Mouse (Mus musculus) CH12F3 (cell line): ENCODE data around the gene Fam69a.
"Not testable (repeated sequence)": the region's sequence is repeated elsewhere in the genome, so short reads cannot be mapped to it uniquely, and the experiment has no call there.

Experiments used
- in situ Hi-C: fragments of 300-500 bp; cut with MboI; formaldehyde crosslinking; loops from 2 replicates; pipeline ENCODE4 v1.14.3; 2020; ENCODE audit warnings: low sequenced_read_pairs

Gene Fam69a

GRCm38 (mm10) chr5:107948899-107949298 lies 38.0 kb downstream of the Fam69a start:
- in situ Hi-C loops, result no loop called here

- in situ Hi-C loops, result no loop called here
Observed at GRCm38 (mm10) chr5:107947548-107947947, 39.3 kb downstream of the Fam69a start.

DNA sequence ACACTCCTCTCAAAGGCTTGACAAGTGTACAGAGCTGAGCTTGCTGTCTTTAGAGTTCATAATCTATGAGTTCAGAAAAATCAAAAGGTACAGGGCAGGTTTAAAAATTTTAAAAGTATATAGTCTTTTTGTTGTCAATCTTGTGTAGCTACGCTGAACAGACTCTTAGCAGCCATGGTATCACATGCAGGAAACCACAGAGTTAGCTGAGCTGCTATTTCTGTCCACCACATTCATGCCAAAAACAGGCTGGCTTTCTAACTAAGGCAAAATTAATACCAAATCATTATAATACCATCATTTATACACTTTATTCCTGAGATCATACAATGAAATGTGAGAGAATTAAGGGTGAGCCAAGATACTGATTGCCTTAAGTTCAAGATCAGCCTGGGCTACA lies 40.4 kb downstream of the Fam69a start:
- in situ Hi-C loops, result no loop called here

DNA sequence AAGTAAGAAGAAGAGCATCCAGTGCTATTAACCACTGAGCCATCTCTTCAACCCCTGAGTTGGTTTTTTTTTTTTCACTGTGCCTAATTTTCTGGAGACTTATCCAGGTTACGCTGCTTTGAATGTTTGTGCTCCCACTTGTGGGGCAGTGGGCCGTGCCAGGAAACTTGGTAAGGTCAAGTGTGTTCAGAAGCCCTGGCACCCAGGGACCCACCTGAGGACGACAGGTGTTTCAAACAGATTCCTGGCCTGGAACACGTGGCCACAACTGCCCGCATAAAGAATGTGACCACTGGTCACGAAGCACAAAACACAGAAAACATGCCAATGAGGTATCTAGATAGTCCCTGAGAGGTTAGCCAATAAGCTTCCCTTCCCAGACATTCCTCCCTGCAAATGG lies 43.4 kb downstream of the Fam69a start:
- in situ Hi-C loops, result no loop called here

GRCm38 (mm10) chr5:107942941-107943340 lies 43.9 kb downstream of the Fam69a start:
- in situ Hi-C loops, result no loop called here

GRCm38 (mm10) chr5:107941222-107941621 lies 45.7 kb downstream of the Fam69a start:
- in situ Hi-C loops, result no loop called here

DNA sequence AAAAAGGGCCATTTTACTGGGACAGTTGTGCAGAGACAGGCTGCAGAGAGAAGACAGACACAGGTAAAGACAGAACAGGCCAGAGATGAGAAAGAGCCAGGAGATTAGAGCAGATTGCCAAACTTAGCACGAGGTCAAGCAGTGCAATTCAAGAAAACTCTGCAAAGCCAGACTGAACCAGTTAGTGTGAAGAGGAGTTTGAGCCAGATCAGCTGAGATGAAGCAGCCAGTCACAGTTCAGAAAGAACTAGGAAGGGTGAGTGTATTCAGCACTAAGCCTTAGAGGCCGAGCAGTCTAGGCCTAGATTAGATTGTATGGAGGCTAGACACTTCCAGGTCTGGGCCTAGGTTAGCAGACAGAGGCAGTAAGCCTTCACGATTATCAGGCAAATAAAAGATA lies 47.2 kb downstream of the Fam69a start:
- in situ Hi-C loops, result no loop called here

DNA sequence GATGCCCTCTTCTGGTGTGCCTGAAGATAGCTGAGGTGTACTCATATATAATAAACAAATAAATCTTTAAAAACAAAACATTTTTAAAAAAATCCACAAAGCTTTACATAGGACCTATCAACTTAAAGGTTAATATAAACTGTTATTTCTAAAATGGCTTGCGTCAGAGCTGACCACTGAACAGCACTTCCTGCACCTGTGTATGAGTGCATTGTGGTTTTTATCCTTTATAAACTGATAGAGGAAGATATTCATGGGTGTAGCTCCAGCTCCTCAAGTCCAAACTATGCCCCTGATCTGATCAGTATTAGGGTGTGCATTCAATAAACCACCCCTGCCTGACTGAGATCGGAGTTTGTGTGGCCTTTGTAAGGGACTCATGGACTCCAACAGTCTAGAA lies 48.0 kb downstream of the Fam69a start:
- in situ Hi-C loops, result no loop called here

DNA sequence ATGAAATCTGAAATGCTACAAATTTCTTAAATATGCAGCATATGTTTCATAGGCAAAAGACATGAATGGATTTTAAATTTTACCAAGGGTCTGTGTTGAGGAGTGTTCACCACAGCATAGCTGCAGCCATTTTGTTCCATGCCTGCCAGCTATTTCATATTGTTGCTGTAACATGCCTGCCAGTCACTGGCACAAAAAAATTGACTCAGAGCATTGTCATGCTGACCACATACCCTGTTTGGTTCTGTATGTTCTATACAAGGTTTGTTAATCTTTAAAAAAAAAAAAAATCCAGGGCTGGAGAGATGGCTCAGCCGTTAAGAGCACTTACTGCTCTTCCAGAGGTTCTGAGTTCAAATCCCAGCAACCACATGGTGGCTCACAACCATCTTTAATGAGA lies 48.4 kb downstream of the Fam69a start:
- in situ Hi-C loops, result not testable (repeated sequence)

DNA sequence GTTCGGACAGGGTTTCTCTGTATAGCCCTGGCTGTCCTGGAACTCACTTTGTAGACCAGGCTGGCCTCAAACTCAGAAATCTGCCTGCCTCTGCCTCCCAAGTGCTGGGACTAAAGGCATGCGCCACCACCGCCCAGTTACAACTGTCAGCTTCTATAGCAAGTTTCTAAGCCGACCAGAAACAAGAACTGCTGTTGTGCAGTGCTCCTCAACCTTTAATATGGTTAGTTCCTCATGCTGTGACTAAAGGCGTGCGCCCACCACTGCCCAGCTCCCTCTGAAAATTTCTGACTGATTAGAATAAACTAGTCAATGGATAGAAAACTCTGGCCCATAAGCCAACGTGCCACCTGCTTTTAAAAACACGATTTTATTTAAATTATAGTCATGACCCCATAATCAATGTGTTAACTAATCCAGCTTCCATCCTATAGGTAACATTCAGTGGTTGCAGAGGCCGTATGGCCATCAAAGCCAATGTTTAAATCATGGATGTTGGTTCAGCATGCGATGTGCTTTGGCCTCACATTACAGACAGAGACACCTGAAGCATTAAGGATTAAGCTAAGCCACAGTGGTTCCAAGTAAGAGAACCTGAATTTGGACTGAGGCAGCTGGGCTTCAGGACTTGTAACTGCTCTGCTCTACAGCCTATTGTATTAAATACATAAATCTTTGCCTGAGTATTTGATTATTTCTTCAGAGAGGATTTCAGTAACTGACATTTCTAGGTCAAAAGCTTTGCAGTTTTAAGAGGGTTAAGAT lies 50.1 kb downstream of the Fam69a start:
- in situ Hi-C loops, result no loop called here

DNA sequence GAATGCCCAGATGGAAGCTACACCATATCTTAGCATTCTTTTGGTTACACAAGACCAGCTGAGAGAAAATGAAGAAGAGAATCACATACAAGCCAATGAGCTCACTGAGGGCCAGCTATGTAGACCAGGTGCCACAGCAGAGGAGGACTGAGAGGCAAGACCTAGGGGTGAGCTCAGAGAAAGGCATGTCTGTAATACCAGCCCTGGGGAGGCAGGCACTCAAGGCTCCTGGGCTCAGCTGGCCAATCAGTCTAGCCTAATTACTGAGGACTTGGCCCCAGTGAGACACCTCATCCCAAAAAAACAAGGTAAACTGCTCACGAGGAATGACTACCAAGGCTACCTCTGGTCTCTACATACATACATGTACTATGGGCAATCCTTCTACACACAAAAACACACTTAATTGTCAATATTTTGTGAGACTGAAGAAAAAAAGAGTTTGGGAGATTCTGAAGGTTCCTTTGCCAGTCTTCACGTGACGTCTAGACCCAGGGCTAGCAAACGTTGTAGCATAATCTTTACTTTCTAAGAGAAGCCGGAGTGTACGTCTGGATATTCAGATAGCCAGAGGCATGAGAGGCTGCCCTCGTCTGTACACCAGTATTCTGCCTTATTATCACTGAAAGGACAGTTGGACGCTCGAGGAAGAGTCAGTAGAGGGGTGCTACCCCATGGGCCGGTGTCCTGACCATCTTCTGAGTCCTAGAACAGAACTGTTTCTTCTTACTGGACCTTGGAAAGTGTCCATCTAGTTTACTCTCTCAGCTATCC lies 51.9 kb downstream of the Fam69a start:
- in situ Hi-C loops, result no loop called here

GRCm38 (mm10) chr5:107933202-107933974 lies 53.5 kb downstream of the Fam69a start:
- in situ Hi-C loops, result no loop called here

GRCm38 (mm10) chr5:107932556-107932955 lies 54.3 kb downstream of the Fam69a start:
- in situ Hi-C loops, result no loop called here

DNA sequence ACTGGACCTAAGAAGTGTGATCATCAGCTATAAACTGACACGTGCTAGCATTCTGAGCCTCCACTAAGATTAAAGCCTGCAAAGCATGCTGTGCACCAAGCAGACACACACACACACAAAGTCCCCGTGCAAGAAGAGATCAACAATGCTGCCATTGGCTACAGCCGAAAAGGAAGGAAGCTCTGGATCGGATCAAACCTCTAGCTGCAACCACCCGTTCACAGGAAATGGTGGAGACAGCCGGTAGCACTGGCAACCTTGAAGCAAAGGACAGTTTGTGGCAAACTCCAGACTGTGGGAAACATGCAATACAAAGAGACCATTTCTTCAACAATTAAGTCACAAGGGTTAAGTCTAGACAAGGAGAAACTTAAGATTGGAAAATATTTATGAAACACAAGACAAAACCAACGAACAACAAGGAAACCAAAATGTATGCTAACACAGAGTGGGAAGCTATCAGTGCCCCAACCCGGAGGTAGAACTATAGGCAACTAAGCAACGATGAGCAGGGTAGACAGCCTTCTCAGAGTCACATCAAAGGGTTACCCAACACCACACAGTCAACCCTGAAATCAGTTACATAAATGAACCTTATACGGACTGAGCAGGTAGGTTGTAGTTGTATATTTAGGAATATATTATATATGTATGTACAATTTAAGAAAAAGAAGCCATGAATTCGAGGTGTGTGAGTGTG lies 60.2 kb downstream of the Fam69a start:
- in situ Hi-C loops, result loop anchor here (10.0 kb wide), 1 partner anchor 58 kb away; the partner anchor contains the start of gene Fam69a

DNA sequence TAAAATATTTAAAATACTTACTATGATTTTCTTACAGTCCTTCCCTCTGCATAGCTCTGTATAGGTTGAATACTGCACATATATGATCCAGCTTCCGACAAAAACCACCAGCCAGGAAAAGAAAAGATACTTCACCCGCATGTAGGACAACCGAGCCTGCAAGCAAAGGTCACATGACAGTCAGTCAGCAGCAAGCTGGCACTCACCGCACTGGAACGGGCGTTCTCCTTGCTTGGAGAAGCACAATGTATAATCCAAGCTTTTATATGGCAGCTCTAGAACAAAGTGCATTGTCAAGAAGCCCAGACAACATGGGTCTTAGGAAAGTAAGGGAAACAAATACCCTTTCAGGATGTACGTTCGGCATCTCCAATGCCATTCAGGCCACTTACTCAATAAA lies 62.3 kb downstream of the Fam69a start:
- in situ Hi-C loops, result loop anchor here (10.0 kb wide), 1 partner anchor 60 kb away; the partner anchor contains the start of gene Fam69a

- in situ Hi-C loops, result loop anchor here (10.0 kb wide), 1 partner anchor 62 kb away; the partner anchor contains the start of gene Fam69a
Observed at GRCm38 (mm10) chr5:107922836-107923235, 64.0 kb downstream of the Fam69a start.

DNA sequence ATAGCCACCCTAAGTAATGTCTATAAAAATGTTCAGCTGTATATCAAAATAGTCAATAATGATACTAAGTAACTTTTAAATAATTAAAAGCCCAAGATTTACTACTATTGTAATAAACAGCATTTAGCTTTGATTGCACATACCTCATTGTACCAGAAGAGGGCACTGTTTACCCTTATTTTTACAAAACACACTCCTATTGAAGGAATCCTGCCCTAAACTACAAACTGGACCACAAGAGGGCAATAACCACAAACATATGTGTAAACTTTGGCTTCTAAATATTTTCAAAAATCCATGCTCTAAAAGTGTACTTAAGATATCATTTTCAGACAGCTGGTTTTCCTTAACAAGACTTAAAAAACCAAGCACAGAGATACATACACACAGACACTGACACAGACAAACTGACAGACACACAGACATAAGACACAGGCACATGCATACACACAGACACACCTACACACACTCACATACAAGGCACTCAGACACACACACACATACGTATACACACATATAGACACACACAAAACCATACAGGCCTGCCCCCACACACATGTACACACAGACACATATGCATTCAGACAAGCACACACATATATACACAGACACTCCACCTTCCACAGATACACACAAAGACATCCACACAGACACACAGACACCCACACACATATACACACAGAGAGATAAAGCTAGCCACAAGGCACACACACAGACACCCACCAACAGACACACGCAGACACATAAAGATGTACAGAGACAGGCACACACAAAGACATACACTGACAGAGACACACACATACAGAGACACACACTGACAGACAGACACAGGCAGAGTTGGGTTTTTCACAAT lies 65.3 kb downstream of the Fam69a start:
- in situ Hi-C loops, result loop anchor here (10.0 kb wide), 1 partner anchor 63 kb away; the partner anchor contains the start of gene Fam69a

DNA sequence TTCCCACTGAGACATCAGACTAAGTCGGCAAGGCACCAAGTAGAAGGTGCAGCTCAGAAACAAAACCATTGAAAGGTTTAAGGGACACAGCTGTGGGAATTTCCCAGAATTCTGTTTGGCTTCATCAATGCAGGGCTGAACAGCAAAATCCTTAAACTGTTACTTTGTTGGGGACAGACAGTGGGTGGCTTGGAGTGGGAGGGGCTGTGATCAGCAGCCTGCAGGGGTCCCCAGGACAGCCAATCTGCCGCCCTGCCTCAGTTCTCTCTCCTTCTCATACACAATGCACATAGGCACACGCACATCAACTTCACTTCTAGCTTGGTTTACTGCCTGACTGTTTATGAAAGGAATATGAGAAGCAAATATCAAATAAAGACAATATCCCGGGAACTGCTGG lies 71.6 kb downstream of the Fam69a start:
- in situ Hi-C loops, result no loop called here

GRCm38 (mm10) chr5:107911012-107911411 lies 75.9 kb downstream of the Fam69a start:
- in situ Hi-C loops, result no loop called here
